Mouse (Mus musculus): Measurements from ENCODE around the gene Srrm3. TPM values are rescaled to one million over a fixed set of nuclear protein-coding genes. Genes with fewer than 3 reads are reported as not detected.
A peak's percentile ranks its signal among the peaks of the same experiment; 100 is the strongest.

The Srrm3 gene
- total RNA-seq, 2 experiments from 2014 or later: 63.2 to 68.4 TPM

DNA sequence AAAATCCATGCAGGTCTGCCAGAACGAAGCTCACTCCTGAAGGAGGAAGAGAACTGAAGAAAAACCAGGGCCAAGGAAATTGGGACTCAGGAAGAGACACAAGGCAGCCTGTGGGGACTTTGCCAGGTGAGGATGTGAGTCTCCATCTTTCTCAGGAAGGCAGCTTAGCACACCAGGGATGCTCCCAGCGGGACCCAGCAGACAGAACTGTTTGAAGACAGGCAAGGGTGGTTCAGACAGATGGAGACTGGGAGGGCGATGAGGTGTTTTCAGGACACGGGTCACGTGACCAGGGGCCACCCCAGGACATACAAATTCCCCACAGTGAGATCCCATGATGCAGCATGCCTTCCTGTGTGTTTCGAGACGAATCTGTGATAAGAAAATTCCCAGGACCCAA, 11.8 kb downstream of the Srrm3 start:
- no peak for DNase-seq (ENCODE audit: low spot score in 2 of 2)

DNA sequence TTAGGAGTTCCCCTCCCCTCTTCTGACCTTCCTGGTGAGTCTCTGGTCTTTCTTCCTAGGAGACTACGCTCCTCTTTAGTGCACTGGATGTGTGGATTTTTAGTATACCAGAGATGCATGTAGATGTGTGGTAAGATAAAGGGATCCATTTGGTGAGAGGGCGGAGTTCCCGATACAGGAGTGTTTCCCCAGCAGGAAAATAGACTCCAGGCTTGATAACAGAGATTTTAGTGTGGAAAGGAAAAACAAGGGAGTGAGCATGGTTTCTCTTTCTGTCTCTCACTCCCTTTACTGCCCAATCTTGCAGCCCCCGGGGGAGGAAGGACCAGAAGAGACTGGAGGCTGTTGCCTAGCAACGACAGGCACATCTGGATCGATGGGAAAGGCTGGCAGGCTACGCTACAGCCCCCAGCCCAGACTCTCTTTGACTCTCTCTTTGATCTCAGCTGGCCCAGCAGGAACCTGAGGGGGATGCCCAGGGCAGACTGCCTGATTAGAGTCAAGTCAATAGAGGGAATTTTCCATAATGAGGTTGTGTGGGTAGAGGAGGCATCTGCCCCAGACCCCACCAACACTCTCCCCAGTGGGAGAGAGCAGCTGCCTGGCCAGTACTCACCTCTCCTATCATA, 15.7 kb downstream of the Srrm3 start:
- peak in 1 of 2 experiments; percentile 29 for DNase-seq (ENCODE audit: low spot score in 2 of 2)

DNA sequence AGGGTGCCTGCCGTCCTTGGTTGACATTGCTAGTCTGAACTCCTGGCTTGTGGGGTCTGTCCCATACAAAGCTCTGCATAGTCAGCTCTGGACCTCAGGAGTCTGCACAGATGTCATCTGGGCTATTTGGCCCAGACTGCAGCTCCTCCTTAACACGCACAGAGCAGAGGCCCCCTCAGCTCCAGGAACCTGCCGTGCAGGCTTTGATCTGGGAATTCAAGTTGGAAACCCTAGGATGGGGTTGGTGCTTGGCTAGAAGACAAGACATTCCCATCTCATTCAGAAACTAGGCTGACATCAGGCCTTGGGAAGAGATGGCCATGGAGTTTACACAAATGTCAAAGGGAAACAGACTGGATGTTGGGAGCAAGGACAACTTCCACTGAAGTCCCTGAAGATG, 17.8 kb downstream of the Srrm3 start:
- no peak for DNase-seq (ENCODE audit: low spot score in 2 of 2)

DNA sequence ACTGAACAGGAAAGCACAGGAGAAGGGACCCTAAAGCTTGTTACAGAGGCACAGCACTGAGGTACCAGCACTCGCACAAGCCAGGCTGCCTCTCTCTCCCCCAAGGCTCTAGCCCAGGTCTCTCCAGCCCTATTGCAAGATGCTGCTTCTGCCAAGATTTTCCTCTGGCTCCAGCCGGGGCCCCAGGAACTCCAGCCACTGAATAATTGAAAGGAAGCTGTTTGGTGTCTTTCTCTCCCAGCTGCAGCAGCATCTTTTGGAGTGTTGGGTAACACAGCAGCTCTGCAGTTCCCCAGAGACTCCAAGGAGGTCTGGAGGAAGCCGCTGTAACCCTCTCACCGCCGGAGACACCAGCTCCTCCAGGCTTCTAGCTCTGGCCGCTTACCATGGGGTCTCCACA, 19.5 kb downstream of the Srrm3 start:
- no peak for DNase-seq (ENCODE audit: low spot score in 2 of 2)

DNA sequence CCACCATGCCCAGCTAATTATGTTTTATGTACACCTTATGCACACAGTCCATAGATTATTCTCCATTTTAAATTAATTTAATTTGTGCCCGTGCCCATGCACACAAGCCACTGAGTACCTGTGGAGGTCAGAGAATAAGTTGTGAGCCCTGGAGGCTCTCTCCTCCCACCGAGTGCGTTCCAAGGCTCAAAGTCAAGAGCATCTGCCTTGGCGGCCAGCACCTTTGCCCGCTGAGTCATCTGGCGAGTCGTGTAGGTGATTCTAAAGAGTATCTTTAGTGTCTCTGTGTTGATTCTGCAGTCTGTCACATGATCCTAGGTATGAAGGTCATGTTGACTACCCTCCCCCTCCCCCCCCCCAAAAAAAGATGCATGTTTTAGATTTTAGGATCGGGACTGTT, 22.7 kb downstream of the Srrm3 start:
- DNase-seq (ENCODE audit: low spot score in 2 of 2): no peak

DNA sequence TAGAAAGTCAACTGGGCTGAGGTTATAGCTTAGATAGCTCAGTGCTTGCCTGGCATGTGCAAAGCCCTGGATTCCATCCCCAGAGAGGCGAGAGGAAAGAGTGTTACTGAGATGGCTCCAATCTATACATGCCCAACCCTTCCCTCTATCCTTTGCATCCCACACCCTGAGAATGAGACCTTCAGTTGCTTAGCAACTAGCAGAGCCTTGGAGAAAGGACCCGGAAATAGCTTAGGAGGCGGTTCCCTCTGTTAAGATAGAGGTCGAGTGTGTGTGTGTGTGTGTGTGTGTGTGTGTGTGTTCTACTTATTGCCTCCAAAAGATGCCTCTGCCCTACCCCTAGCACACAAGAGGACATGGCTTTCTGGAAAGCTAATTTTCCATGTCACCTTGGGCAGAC, 26.0 kb downstream of the Srrm3 start:
- no peak for DNase-seq (ENCODE audit: low spot score in 2 of 2)

DNA sequence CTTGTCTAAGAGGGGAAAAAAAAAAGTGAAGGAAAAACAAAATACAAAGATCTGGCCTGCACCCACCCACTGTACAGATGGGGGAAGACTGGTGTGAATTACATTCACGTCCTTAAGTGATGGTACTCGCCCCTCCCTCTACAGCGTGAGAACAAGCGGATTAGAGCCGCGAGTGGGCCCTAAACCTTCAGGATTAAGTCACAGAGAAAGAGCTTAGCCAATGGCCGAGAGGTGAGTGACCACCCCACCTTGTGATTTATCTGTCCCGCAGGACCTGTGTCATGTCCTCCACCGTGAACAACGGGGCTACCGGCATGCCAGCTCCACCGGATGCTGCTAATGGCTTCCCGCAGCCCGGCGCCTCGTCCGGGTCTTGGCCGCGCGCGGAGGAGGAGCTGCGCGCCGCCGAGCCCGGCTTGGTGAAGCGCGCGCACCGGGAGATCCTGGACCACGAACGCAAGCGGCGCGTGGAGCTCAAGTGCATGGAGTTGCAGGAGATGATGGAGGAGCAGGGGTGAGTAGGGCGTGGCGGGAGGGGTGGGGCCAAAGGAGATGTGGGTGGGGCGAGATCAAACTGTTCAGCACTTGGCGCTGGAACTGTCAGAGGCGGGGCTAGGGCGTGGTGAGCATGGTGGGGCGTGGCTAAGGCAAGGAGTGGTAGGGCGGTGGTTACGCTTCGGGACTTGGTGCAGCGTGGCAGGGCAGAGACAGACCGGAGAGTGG, 28.2 kb downstream of the Srrm3 start:
- DNase-seq (ENCODE audit: low spot score in 2 of 2): peak; percentile 49 to 67

DNA sequence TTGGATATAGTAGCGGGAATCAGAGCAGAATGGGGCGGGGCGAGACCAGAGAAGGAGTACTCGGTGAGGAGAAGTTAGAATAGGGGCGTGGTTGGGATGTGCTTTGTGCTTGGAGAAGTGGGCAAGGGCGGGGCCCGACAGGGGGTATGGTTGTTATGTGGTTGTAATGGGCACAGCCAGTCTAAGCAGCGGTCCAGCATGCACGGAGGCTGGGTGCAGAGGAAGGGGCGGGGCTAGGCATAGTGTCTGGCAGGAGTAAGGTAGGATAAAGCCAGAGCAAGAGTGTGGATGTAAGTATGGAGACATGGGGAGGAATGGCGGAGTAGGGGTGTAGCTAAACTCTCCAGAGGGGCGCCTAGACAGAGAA, 28.8 kb downstream of the Srrm3 start:
- no peak for DNase-seq (ENCODE audit: low spot score in 2 of 2)

DNA sequence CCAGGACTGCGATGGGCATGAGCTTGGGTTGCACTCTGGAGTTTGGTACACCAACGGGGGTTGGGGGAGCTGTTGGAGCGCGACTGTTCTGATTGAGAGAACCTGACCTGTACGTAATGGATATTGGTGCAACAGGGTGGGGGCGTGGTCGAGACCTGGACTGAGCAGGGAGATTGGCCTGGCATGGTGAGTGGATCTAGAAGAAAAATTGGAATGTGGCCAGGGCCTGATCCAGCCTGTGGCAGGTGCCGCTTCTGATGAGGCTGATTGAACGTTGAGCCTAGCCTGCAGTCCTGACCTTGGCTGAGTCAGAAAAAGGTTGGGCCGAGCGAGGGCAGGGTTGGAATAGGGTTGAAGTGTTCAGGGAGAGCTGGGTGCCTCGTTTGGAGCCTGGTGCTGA, 29.3 kb downstream of the Srrm3 start:
- no peak for DNase-seq (ENCODE audit: low spot score in 2 of 2)

DNA sequence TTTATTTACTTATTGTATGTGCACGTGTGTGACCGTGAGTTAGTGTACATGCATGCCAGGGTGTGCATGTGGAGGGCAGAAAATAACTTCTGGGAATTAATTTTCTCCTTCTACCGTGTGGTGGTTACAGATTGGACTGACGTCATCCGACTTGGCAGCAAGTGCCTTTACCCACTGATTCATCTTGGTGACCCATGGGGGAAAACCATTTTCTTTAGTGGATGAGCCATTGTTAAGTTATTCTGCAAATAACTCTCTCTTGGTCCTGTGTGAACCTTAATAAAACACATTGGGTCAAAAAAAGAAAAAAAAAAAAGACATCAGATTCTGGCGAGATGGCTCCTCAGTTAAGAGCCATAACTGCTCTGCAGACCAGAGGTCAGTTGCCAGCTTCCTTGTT, 35.0 kb downstream of the Srrm3 start:
- DNase-seq (ENCODE audit: low spot score in 2 of 2): no peak

DNA sequence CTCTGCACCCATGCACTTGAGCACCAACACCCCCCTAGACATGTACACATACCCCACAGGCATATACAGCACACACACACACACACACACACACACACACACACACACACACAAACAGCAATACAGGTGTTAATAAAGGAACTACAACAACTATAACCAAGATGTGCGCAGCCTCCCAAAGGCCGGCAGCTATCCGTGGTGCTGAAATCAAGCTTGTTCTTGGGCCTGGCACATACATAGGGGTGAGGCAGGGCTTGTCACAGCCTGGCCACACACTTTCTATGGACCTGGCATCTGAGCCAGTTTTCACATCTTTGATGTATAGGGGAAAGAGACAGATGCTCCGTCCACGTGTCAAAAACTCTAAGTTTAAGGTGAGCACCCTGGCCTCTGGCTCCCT, 36.7 kb downstream of the Srrm3 start:
- no peak for DNase-seq (ENCODE audit: low spot score in 2 of 2)

DNA sequence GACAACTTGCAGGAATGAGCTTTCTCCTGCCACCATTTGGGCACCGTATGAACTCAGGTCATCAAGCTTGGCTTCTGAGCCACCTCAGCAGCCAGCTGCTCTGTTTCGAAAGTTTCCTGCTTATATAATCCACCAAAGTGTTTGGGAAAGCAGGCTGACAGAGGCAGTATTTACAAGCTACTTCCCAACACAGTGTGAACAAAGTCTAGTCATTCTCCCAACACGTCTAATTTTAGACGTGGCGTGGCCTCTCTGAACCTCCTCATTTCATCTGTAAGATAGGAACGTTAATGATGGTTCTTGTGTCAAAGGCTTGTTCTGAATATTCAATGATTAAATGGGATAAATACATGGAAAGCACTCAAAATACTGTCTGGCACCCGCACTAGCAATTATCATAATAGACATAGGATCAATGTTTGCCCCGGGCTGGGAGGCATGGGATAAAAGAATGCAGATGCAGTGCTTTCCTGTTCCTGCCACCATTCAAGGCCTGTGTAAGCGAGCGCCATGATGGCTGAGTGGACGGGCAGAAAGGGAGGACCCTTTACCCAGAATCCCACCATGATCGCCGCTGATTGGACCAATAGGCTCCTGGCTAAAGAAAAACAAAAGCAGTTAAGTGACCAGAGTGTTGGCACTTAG, 39.1 kb downstream of the Srrm3 start:
- DNase-seq (ENCODE audit: low spot score in 2 of 2): no peak

DNA sequence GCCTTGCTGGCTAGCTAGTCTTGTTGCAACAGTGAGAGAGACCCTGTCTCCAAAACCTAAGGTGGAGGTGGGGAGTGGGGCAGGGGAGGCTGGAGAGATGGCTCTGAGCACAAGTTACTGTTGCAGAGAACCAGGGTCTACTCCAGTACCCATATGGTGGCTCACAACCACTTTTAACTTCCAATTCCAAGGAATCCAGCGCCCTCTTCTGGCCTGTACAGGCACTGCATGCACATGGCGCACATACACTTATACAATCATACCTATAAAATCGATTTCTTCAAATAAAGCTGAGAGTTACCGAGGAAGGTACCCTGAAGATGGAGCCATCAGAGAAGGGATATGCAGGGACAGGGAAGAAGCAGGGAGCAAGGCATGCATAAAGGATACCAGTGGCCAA, 40.8 kb downstream of the Srrm3 start:
- DNase-seq (ENCODE audit: low spot score in 2 of 2): no peak

DNA sequence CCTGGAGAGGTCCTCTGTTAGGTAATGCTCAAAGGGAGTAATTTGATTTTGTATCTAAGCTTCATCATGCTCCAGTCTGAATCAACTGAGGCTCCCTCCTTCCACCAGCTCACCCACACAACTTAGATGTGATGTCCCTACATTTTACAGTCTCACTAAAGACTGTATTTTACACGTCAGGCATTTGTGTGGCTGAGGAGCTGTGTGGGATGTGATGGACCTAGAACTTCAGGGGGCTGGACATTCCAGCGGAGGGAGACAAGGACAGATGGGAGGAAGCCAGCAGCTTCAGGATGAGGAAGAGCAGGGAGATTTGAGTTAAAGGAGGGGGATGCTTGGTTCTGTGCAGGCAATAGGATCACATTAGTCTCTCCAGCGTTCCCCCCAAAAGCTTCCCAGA, 41.2 kb downstream of the Srrm3 start:
- no peak for DNase-seq (ENCODE audit: low spot score in 2 of 2)

DNA sequence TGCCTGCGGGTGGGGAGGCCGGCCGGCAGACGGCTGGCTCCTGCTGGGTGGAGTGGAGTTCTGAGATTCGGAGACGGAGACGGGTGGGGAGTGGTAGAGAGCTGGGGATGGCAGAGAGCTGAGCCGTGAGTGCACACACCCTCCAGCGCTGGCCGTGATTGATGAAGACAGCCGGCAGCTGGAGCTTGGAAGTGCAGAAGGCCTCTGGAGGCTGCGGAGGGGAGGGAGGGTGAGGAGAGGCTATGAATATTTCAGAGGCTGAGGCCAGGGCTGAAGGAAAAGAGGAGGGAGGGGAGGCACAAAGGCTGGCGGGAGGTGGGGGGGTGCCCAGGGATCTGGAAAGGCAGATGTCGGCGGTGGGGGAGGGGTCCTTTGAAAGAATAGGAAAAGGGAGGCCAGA, 44.3 kb downstream of the Srrm3 start:
- DNase-seq (ENCODE audit: low spot score in 2 of 2): no peak

DNA sequence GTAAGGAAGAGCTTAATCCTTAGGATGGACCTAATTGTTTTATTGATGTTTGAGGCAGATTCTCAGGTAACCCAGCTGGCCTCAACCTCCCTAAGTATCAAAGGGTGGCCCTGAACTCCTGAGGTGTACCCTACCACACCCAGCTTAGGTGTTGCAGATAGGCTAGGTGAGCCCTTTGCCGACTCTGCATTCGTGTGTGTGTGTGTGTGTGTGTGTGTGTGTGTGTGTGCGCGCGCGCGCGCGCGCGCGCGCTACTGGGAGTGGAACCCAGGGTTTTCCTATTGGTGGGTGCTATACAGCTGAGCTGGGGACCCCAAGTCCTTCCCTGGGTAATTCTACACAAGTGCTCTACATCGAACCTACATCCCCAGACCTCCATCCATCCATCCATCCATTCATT, 44.8 kb downstream of the Srrm3 start:
- DNase-seq (ENCODE audit: low spot score in 2 of 2): no peak

DNA sequence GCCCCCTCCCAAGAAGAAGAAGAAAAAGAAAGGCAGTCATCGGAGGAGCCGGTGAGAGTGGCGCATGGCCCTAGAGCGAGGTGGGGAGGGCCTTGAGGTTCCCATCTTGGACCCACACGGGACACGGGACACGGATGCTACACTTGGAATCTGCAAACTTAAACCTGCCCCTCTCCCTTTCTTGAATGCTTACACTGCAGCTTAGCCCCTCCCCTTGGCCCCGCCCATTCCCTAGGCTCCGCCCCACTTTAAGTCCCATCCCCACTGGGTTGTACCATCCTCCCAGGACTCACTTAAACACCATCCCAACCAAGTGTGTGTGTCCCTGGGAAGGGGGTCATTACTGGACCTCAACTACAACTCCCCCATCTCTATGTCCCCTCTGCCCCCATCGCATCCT, 45.7 kb downstream of the Srrm3 start:
- DNase-seq (ENCODE audit: low spot score in 2 of 2): no peak

DNA sequence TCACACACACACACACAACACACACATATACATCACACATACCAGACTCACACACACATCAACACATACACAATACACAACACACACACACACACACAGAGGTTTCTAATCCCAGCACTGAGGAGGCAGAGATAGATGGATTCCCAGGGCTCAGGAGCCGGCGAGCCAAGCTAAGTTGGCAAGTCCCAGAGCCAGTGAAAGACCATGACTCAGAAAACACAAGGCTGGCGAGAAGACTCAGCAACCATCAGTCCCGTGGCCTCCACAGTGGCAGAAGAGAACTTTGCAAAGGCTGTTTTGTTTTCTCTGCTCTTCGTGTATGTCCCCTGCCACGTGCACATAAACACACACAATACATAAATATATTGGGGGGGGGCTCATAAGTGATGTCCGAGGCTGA, 47.0 kb downstream of the Srrm3 start:
- no peak for DNase-seq (ENCODE audit: low spot score in 2 of 2)

DNA sequence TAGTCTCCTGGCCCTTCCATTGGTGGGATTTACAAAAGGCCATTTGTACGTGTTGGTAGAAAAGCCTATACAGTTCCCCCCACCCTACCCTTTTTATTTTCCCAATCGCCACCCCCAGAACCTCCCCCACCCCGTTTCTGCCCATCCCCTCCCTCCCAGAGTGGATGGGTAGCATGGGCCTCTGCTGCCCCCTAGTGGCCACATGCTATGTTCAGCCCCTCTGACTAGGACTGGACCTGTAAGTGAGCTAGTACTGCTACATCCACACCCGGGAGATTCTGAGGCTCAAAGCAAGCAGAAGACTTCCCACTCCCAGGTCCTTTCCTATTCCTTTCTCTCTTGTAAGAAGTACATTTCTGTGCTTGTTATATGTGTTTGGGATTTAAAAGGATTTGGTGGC, 48.5 kb downstream of the Srrm3 start:
- DNase-seq (ENCODE audit: low spot score in 2 of 2): peak; percentile 76

DNA sequence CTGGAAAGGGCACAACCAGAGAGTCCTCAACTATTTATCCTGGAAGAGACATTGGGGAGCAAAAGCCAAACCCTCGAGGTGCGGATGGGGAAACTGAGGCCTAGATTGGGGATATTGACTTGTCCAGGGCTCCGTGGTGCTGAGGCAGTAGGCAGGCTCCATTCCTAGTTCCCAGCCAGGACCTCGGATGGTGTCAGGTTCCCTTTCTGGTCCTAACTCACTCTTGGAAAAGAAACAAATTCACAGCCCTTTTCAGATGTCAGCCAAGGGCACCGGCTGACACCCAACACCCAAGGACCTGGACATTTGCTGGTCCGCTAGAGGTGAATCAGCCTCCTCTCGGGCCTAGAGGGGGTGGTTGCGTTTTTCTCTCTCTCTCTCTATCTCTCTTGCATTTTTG, 60.0 kb downstream of the Srrm3 start:
- no peak for DNase-seq (ENCODE audit: low spot score in 2 of 2)

DNA sequence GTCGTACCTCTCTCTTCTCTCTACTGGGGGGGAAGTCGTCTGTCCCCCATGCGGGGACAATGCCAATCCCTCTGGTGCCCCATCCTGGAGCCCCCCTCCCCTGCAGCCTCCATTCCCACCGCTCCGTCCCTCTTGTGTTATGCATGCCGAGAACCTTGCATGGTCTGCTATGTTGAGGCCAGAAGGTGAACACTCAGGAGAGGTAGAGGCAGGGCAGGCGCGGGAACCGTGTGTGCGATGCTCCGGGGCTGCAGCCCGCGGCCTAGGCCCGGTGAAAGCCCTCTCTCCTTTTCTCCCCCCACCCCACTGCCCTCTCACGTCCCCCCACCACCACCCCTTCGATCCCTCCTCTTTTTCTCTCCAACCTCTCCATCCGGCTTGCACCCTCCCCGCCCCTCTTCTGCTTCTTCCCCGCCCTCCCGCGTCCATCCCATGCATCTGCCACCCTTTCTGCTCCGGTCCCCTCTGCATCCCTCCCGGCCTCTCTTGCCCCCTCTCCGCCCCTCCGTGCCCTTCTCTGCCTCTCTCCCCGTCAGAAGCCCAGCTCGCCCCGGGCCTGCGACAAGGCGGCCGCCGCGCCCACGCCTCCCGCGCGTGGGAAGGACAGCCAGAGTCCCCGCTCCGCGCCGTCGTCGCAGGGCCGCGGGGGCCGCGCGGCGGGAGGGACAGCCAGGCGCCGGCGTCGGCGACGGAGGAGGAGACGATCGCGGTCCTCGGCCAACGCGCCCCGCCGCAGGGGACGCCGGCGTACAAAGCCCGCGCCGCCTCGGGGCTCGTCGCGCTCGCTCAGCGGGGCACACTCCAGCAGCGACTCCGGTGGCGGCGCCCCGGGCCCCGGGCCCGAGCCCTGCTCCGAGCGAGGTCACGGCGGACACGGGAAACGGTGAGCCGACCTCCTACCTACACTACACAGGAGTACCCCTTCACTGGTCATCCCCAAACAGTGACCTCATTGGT, 61.2 kb downstream of the Srrm3 start:
- DNase-seq (ENCODE audit: low spot score in 2 of 2): no peak

DNA sequence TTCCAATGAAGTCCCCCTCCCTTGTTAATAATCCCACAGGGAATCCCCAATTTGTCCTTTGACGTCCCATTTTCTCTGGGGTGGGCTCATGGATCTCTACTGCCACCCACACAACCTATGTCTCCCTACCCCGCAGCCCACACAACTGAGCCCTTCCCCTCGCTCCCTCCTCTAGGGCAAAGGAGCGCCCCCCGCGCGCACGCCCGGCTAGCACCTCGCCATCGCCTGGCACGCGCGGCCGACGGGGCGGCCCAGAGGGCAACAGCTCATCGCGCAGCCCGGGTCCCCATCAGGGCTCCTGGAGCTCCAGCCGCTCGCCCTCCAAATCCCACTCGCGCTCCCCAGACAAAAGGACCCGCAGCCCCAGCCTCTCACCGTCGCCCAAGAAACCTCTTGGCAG, 62.0 kb downstream of the Srrm3 start:
- DNase-seq (ENCODE audit: low spot score in 2 of 2): no peak

Measured in layer of hippocampus, postnatal 14 days (tissue).